Mouse (Mus musculus) megakaryocyte, embryonic 14.5 days (primary cell): ENCODE measurements around the gene Ttll11.

Experiments used
- FLI1 ChIP-seq: IDR thresholded peaks from 2 replicates; pipeline ENCODE4 v1.6.1; 2012; ENCODE audit warnings: low read length, inconsistent platforms, mixed read lengths
- GATA1 ChIP-seq: IDR thresholded peaks from 3 replicates; pipeline ENCODE4 v1.6.1; 2012; ENCODE audit warnings: mixed read lengths, low read length, inconsistent platforms, borderline replicate concordance

DNA sequence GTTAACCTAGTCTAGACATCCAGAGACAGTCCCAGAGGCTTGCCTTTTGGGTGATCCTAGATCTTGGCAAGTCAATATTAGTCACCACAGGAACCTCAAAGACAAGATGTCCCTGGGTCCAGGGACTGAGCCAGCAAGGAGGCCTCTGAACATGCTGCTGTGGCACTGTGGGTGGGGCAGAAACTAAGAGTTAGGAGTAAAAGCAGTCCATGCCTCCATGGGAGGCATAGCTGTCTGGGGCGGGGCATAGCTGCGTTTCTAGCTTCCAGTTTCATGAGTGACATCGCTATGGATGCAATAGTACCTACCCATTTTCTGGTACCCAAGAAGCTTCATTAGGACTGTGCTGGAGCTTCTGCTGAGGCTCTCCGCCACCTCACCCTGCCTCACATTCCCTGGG lies 99.8 kb downstream of the Ttll11 start:
- no peak for TF ChIP-seq GATA1
- TF ChIP-seq FLI1: no peak
